Mouse (Mus musculus): ENCODE data around the gene Kctd13. TPM values are rescaled to one million over a fixed set of nuclear protein-coding genes. Genes with fewer than 3 reads are reported as not detected.
"Not testable (repeated sequence)": the region's sequence is repeated elsewhere in the genome, so short reads cannot be mapped to it uniquely, and the experiment has no call there.

Kctd13 gene
- 100 to 1,000 TPM; 192 to 198 TPM for total RNA-seq (2021)
- long read RNA-seq, transcript Kctd13-201 (6 exons, 1,676 nt): major isoform, 367 of 404 reads
- long read RNA-seq, transcript Kctd13-202 (2 exons, 378 nt): minor isoform, 20 of 404 reads
- long read RNA-seq, partial matches to known transcripts: 5 of 404 reads
- long read RNA-seq, other reads (novel, unspliced or antisense): 12 of 404 reads

DNA sequence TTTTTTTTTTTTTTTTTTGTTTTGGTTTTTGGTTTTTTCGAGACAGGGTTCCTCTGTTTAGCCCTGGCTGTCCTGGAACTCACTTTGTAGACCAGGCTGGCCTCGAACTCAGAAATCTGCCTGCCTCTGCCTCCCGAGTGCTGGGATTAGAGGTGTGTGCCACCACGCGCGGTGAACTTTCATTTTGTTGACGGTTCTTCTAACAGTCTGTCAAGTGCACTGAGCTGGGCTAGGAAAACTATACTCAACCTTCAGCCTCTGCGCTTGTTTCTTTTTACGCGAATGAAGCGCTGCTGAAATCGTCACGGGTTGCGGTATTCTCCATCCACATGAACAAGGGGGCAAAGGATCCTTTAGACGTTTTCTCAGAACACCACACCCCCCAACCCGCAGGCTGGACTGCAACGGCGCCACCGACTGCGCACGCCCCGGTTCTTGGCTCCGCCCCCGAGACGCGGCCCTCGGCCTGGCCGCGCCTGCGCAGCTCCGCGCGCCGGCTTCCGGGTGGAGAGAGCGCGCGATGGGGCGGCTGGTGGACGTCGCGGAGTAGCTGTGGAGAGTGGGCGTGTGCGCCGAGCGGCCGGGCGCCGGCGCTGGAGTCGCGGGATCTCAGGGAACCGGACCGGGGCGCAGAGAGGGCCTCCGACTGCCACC lies at the start of gene Kctd13:
Kctd13 (plus strand) TSS at position 496 of the 654 bp plus-strand sequence.
- peak; percentile 89 to 93 for DNase-seq (ENCODE audit: low spot score in 2 of 2)

- DNase-seq (ENCODE audit: low spot score in 2 of 2): no peak
These were observed 47.6 kb upstream of the Kctd13 start for GRCm38 (mm10) chr7:126881040-126881439.

- DNase-seq (ENCODE audit: low spot score in 2 of 2): no peak
These were observed 44.9 kb upstream of the Kctd13 start for GRCm38 (mm10) chr7:126883731-126884181.

DNA sequence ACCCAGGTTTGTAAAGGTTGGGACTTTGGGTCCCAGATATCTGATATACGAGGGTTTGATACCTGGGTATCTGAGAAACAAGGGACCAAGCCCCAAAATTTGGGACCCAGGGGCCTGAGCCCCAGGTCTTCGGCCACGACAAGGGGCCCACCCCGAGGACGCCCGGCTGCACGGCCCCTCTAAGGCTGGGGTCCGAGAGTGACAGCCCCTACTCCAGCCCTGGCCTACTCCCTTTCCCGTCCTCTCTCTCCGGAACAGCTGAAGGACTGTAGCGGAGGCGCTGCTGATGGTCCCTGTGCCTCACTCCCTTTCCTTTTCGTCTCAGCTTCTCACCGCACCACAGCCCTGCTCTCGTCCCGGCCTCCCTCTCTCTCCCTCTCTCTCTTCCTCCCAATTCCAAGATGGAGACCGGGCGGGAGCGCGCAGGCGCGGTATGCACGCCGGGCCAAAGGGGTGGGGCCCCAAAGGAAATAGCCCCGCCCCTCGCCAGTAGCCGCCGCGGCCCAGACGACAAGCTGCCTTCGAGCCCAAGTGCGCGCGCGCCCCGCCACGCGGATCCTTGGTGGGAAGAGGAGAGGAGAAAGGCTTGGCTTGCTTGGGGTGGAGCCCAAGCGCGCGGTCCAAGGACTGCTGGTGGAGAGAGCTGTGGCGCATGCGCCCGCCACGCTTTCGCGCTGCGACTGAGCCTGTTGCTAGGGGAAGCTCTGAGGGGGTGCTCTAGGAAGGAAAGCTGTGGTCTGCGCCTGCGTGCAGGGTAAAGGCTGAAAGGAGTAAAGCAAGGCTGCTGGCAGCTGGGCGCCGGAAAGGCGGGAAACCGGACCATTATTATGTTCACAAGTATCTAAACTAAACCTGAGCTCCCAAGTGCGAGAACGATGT lies 44.2 kb upstream of the Kctd13 start, which contains the start of gene Taok2:
Taok2 (minus strand) TSS at position 418 of the 879 bp plus-strand sequence.
- DNase-seq (ENCODE audit: low spot score in 2 of 2): peak; percentile 99

- DNase-seq (ENCODE audit: low spot score in 2 of 2): no peak
These were observed 41.4 kb upstream of the Kctd13 start for GRCm38 (mm10) chr7:126887281-126887680.

GRCm38 (mm10) chr7:126888852-126889251 lies 39.8 kb upstream of the Kctd13 start:
- DNase-seq (ENCODE audit: low spot score in 2 of 2): no peak

DNA sequence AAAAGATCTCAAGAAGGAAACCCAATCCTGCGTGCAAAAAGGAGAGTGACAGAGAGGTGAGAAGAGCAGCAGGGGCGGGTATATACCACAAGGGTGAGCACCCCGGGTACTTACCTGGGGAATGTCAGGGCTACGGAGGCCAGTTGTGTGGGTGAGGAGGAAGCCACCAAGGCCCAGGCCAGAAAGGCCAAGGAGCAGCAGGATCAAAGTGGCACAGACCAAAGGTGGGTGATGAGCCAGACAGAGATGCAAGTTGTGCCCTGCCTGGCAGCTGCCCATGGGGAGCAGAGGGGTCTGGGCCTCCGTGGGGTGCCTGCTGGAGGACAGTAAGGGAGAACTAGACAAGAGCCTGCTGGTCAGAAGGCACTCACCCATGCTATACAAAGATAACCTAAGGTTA lies 31.8 kb upstream of the Kctd13 start:
- DNase-seq (ENCODE audit: low spot score in 2 of 2): no peak

DNA sequence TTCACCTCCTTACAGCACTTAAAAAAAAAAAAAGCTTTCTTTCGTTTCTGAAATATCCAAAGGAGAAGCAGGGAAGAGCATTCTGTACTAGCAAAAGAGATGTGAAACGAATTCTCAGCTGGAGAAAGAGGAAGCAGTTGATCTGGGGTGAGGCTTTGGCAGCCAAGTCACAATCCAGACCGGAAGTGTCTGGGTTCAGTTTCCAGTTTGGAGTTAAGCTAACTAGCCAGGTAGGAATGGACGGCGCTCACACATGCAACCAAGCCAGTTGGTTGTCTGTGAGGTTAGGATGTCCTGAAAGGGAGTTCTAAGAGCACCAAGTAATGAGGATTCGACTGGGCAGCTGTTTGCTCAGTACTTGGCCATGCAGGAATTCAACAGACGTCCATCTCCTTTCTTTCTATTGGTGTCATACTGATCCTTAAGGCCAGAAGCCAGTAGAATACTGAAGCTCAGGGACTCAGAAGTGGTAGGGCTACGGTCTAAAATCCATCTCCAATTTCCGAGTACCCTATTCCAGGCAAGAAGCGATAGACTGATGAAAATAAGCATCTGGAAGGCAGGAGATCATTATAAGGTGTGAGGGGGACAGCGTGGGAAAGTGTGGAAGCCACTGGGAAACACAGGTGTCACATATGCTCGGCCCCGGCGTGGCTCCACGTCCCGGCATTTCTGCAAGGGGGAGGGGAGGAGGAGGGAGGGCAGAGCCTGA lies 31.1 kb upstream of the Kctd13 start:
- DNase-seq (ENCODE audit: low spot score in 2 of 2): peak in 1 of 2 experiments; percentile 13

DNA sequence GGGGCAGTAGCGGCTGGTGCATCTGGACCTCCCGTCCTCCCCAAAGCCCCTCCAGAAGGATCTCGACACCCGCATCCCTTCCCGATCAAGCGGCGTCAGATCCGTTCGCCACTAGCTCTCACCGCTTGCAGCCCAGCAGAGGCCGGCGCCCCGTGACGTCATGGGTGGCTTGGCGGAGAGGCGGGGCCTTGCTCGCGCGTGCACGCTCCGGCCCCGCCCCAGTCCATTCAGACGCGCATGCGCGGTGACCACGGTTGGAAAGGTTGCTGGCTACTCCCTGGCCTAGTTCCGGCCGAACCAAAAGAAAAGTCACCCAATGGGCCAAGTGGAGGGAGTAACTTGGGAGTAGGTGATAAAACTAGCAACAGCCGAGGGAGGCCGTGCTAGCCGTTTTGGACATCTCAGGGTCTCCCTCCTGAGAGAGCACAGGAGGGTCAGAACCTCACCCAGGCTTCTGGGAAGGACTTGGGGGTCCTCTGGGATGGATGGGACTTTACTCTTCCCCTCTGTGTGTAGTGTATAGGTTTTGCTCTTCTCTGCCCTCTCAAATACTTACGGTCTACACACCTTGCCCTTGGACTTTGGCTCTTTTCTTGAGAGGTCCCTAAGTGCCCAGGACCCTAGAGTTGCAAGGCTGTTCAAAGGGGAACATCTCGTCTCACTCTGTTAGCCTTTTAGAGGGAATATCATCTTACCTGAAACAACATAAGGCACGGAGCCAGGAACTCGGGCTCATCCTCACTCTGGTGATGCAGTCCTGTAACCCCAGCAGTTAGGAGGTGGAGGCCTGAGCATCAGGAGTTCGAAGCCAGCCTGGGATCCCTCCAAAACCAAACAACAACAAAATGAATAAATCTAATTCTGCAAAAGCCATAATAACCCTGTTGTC lies 30.3 kb upstream of the Kctd13 start:
- DNase-seq (ENCODE audit: low spot score in 2 of 2): peak; percentile 92 to 95

DNA sequence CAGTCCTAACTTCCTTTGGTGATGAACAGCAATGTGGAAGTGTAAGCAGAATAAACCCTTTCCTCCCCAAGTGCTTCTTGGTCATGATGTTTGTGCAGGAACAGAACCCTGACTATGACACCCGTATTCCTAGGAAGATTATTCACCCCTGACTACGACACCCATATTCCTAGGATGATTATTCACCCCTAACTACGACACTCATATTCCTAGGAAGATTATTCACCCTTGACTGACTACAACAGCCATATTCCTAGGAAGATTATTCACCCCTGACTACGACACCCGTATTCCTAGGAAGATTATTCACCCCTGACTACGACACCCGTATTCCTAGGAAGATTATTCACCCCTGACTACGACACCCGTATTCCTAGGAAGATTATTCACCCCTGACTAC lies 28.9 kb upstream of the Kctd13 start:
- not testable (repeated sequence) for DNase-seq (ENCODE audit: low spot score in 2 of 2)

- DNase-seq (ENCODE audit: low spot score in 2 of 2): no peak
These were observed 23.1 kb upstream of the Kctd13 start for GRCm38 (mm10) chr7:126905590-126905989.

GRCm38 (mm10) chr7:126914844-126915243 lies 13.8 kb upstream of the Kctd13 start:
- no peak for DNase-seq (ENCODE audit: low spot score in 2 of 2)

DNA sequence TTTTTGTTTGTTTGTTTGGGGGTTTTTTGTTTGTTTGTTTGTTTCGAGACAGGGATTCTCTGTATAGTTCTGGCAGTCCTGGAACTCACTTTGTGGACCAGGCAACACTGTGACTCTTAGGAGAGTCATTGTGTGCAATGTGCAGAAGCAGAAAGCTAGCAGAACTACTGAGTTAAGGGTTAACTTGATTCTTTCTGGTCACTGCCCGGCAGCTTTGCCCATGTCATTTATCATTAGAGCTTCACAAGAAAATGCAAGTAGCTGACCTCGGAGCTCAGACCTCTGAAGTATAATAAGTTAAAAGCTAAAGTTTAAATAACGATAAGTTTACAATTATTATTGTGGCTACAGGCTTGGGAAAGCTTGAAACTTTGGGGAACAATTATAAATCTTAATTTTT lies 10.3 kb upstream of the Kctd13 start:
- not testable (repeated sequence) for DNase-seq (ENCODE audit: low spot score in 2 of 2)

GRCm38 (mm10) chr7:126919973-126920372 lies 8.7 kb upstream of the Kctd13 start:
- DNase-seq (ENCODE audit: low spot score in 2 of 2): no peak

GRCm38 (mm10) chr7:126921563-126921962 lies 7.1 kb upstream of the Kctd13 start:
- no peak for DNase-seq (ENCODE audit: low spot score in 2 of 2)

DNA sequence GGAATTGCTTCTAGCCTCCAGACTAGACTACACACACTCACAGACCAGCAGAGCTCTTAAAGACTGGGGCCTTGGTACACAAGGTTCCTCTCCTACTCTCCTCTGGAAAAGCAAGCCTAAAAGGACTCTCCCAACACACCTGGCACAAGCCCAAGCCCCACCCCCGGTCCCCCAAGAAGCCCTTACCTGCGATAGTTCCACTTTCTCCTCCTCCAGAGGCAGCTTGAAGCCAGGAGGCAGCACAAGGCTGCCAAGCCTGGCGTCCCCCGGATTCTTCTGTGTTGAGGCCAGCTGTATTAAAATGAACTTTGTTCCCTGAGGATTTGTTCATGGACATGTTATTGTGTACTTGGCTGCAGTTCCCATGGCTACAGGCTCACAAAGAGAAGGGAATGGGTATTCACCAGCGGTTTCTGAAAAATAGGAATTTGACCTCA lies 6.0 kb upstream of the Kctd13 start, which contains the start of gene Tmem219:
Tmem219 (minus strand) TSS at position 294 of the 437 bp plus-strand sequence.
- DNase-seq (ENCODE audit: low spot score in 2 of 2): no peak

DNA sequence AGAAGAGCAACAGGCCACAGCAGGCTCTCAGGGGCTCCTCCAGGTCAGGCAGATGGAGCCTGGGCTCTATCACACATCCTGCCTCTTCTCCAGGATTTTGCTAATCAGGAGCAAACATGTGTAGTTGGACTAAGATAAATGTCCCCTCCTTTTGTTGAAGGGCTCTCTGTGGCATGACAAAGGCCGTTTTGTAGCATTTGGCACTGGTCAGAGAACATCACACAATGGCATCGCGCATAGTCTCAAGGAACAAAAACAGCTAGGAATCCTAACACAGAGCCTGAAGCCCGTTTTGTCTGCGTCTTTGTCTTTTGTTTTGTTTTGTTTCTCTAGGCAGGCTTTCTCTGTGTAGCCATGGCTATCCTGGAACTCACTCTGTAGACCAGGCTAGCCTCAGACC lies 4.7 kb upstream of the Kctd13 start:
- DNase-seq (ENCODE audit: low spot score in 2 of 2): no peak

GRCm38 (mm10) chr7:126926299-126926698 lies 2.4 kb upstream of the Kctd13 start:
- DNase-seq (ENCODE audit: low spot score in 2 of 2): no peak

DNA sequence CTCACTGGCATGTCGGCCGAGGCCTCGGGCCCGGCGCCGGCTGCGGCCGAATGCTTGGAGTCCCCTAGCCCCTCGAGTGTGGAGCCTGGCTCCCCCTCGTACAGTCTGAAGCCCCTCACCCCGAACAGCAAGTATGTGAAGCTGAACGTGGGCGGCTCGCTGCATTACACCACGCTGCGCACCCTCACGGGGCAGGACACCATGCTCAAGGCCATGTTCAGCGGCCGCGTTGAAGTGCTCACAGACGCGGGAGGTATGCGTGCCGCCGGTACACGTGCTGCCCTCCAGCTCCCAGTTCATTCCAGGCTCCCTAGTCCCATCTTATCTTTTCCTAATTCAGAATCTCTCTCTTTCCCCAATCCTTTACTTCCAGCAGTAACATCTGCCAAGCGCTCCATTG lies 367 bp downstream of the Kctd13 start:
- no peak for DNase-seq (ENCODE audit: low spot score in 2 of 2)

GRCm38 (mm10) chr7:126932652-126933051 lies 4.0 kb downstream of the Kctd13 start:
- no peak for DNase-seq (ENCODE audit: low spot score in 2 of 2)
